Comparison of ENCODE assay signal across 11 mouse cellular contexts in the genomic region with DNA sequence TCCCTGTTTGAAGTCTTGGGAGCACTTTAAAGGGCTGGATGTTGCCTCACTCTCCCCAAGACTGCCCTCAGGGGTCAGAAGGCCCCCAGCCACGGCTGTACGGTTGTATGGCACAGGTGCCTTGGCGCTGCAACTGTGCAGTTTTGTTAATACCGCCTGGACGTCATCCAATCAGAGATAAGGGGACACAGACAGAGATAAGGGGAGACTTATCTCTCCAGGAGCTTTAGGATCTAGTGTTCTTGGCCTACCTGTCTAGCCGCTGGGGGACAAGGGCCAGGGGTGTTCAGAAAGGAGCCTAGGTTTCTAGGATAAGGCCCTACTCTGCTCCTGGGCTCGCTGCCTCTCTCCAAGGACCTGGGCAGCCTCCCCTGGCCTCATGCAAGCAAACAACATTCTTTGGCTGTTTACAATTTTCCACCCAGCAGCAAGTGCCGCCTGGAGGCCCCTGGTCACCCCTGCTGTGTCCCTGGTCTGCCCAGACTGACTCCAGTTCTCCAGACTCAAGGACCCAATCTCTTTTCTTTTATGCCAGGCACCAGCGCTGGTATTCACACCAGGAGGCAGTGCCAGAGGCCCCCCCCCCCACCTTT. TPM values are rescaled to one million over a fixed set of nuclear protein-coding genes. Genes with fewer than 3 reads are reported as not detected.
A peak's percentile ranks its signal among the peaks of the same experiment; 100 is the strongest.
DNase-seq lines count a peak whose midpoint lies in the region; ATAC-seq and TF ChIP-seq lines count a peak whose summit lies in the region.
"Had no signal": no experiment of that assay in that cellular context is flagged by ENCODE, and none has a peak within 500 bp of the region (broad histone marks: within the 10 kb centered on the region; RNA-seq: fewer than 3 reads in every experiment).

No protein-coding gene starts in this region.

- DNase-seq in forebrain, embryonic 10.5 days (ENCODE audit: extremely low spot score, low spot score) = no peak
- DNase-seq in forebrain, embryonic 14.5 days (ENCODE audit: low spot score) = no peak
- DNase-seq in kidney, postnatal 4 days = no peak
- DNase-seq in hindbrain, postnatal 0 days (ENCODE audit: low spot score) = no peak
- DNase-seq in frontal cortex, postnatal 14 days (ENCODE audit: low spot score in 2 of 2) = no peak
- DNase-seq: adrenal gland, postnatal 10 days; cerebellum, adult 2 months; gastrocnemius, postnatal 25 days had no signal

- no peaks in the 10 kb centered on the region; the same call in 1 of the 2 replicates for H3K36me3 ChIP-seq in forebrain, embryonic 10.5 days (replicated peaks)
- H3K36me3 ChIP-seq in forebrain, embryonic 14.5 days (ENCODE audit: control insufficient read depth, insufficient read depth, low read length) = no peaks in the 10 kb centered on the region
- H3K36me3 ChIP-seq in kidney, embryonic 14.5 days (ENCODE audit: control insufficient read depth, insufficient read depth, low read length) = no peaks in the 10 kb centered on the region
- H3K36me3 ChIP-seq in hindbrain, postnatal 0 days (ENCODE audit: insufficient read depth, low read length) = no peaks in the 10 kb centered on the region
- H3K36me3 ChIP-seq in limb, embryonic 15.5 days = no peaks in the 10 kb centered on the region
- H3K36me3 ChIP-seq in midbrain, embryonic 16.5 days (ENCODE audit: control insufficient read depth, insufficient read depth, low read length) = no peaks in the 10 kb centered on the region

- H3K4me2 ChIP-seq in forebrain, embryonic 14.5 days (ENCODE audit: low read length) = no peak overlapping the region
- H3K4me2 ChIP-seq in kidney, embryonic 14.5 days (replicated peaks; ENCODE audit: low read depth, low read length) = no peak overlapping the region; the same call in 1 of the 2 replicates
- no peak overlapping the region for H3K4me2 ChIP-seq in hindbrain, postnatal 0 days (ENCODE audit: low read depth, low read length)
- H3K4me2 ChIP-seq in limb, embryonic 15.5 days = peak overlapping the region; percentile 37; the same call in 1 of the 2 replicates
- H3K4me2 ChIP-seq in midbrain, embryonic 16.5 days (ENCODE audit: low read length) = no peak overlapping the region

- peak overlapping the region; percentile 96 for H3K27ac ChIP-seq in forebrain, embryonic 10.5 days
- no peak overlapping the region for H3K27ac ChIP-seq in forebrain, embryonic 14.5 days (ENCODE audit: low read depth, low read length)
- H3K27ac ChIP-seq in kidney, embryonic 14.5 days (ENCODE audit: low read depth, low read length) = 0 out of 2 replicates have a peak overlapping the region, but pooled peaks have one; percentile 24
- peak overlapping the region; percentile 11; the same call in 1 of the 2 replicates for H3K27ac ChIP-seq in hindbrain, postnatal 0 days
- peak overlapping the region; percentile 54 for H3K27ac ChIP-seq in limb, embryonic 15.5 days
- no peak overlapping the region for H3K27ac ChIP-seq in midbrain, embryonic 16.5 days (ENCODE audit: low read length)

- H3K4me3 ChIP-seq in forebrain, embryonic 10.5 days = no peak overlapping the region
- H3K4me3 ChIP-seq in forebrain, embryonic 14.5 days (ENCODE audit: low read depth, low read length) = no peak overlapping the region
- H3K4me3 ChIP-seq in kidney, embryonic 14.5 days (ENCODE audit: low read length) = no peak overlapping the region
- H3K4me3 ChIP-seq in hindbrain, postnatal 0 days (ENCODE audit: low read length) = no peak overlapping the region
- no peak overlapping the region for H3K4me3 ChIP-seq in limb, embryonic 15.5 days
- no peak overlapping the region for H3K4me3 ChIP-seq in midbrain, embryonic 16.5 days (ENCODE audit: low read depth, low read length)

- WGBS in forebrain, embryonic 10.5 days = 64% methylated on average over 9 of the region's 9 CpGs
- 56% methylated on average over 9 of the region's 9 CpGs for WGBS in forebrain, embryonic 14.5 days
- 62% methylated on average over 9 of the region's 9 CpGs for WGBS in kidney, embryonic 14.5 days
- WGBS in hindbrain, postnatal 0 days = 57% methylated on average over 9 of the region's 9 CpGs
- WGBS in limb, embryonic 15.5 days = 55% methylated on average over 9 of the region's 9 CpGs
- WGBS in midbrain, embryonic 16.5 days = 54% methylated on average over 9 of the region's 9 CpGs

- H3K27me3 ChIP-seq in forebrain, embryonic 10.5 days (ENCODE audit: poor library complexity, severe bottlenecking) = peaks cover 35% of the 10 kb centered on the region
- H3K27me3 ChIP-seq in forebrain, embryonic 14.5 days (replicated peaks; ENCODE audit: control insufficient read depth, insufficient read depth, low read length) = no peaks in the 10 kb centered on the region
- no peaks in the 10 kb centered on the region for H3K27me3 ChIP-seq in kidney, embryonic 14.5 days (ENCODE audit: control insufficient read depth, insufficient read depth, low read length)
- no peaks in the 10 kb centered on the region for H3K27me3 ChIP-seq in hindbrain, postnatal 0 days (ENCODE audit: insufficient read depth, low read length)
- H3K27me3 ChIP-seq in limb, embryonic 15.5 days = no peaks in the 10 kb centered on the region
- no peaks in the 10 kb centered on the region for H3K27me3 ChIP-seq in midbrain, embryonic 16.5 days (ENCODE audit: control insufficient read depth, insufficient read depth, low read depth, low read length)

- no peaks in the 10 kb centered on the region for H3K9me3 ChIP-seq in forebrain, embryonic 10.5 days
- H3K9me3 ChIP-seq in forebrain, embryonic 14.5 days (replicated peaks; ENCODE audit: control insufficient read depth, low read length) = no peaks in the 10 kb centered on the region
- H3K9me3 ChIP-seq in kidney, embryonic 14.5 days (ENCODE audit: control insufficient read depth, low read length) = no peaks in the 10 kb centered on the region
- H3K9me3 ChIP-seq in hindbrain, postnatal 0 days (ENCODE audit: low read length) = no peaks in the 10 kb centered on the region
- H3K9me3 ChIP-seq in limb, embryonic 15.5 days = no peaks in the 10 kb centered on the region
- H3K9me3 ChIP-seq in midbrain, embryonic 16.5 days (replicated peaks; ENCODE audit: control insufficient read depth, low read length, poor library complexity, severe bottlenecking) = no peaks in the 10 kb centered on the region

- no peak for TF ChIP-seq CTCF in hindbrain, postnatal 0 days (IDR thresholded peaks at IDR 0.05; ENCODE audit: low read depth)

- H3K4me1 ChIP-seq in forebrain, embryonic 10.5 days = peaks cover 99% of the 10 kb centered on the region
- peaks cover 17% of the 10 kb centered on the region for H3K4me1 ChIP-seq in forebrain, embryonic 14.5 days (ENCODE audit: control insufficient read depth, insufficient read depth, low read length)
- H3K4me1 ChIP-seq in kidney, embryonic 14.5 days (ENCODE audit: control insufficient read depth, insufficient read depth, low read length) = peaks cover 66% of the 10 kb centered on the region
- peaks cover 21% of the 10 kb centered on the region for H3K4me1 ChIP-seq in hindbrain, postnatal 0 days (ENCODE audit: insufficient read depth, low read length)
- H3K4me1 ChIP-seq in limb, embryonic 15.5 days = peaks cover 90% of the 10 kb centered on the region
- H3K4me1 ChIP-seq in midbrain, embryonic 16.5 days (ENCODE audit: control insufficient read depth, insufficient read depth, low read length) = peaks cover 13% of the 10 kb centered on the region

- ATAC-seq in forebrain, embryonic 14.5 days = no peak
- no peak for ATAC-seq in kidney, embryonic 14.5 days (ENCODE audit: low FRiP score, low TSS enrichment)
- ATAC-seq in hindbrain, postnatal 0 days = no peak
- ATAC-seq in limb, embryonic 15.5 days (ENCODE audit: insufficient number of reproducible peaks, low FRiP score, low TSS enrichment, low read depth) = no peak
- ATAC-seq in midbrain, embryonic 16.5 days = no peak

- H3K9ac ChIP-seq in forebrain, embryonic 14.5 days (ENCODE audit: low read length) = no peak overlapping the region
- 0 out of 2 replicates have a peak overlapping the region, but pooled peaks have one; percentile 18 for H3K9ac ChIP-seq in kidney, embryonic 14.5 days (ENCODE audit: low read depth, low read length)
- 0 out of 2 replicates have a peak overlapping the region, but pooled peaks have one; percentile 21 for H3K9ac ChIP-seq in hindbrain, postnatal 0 days (replicated peaks; ENCODE audit: low read length)
- H3K9ac ChIP-seq in limb, embryonic 15.5 days = no peak overlapping the region
- no peak overlapping the region for H3K9ac ChIP-seq in midbrain, embryonic 16.5 days (ENCODE audit: low read depth, low read length)

RNA-seq across cellular contexts. Expression of a gene that starts 1.3 kb away (rescaled TPM):
- polyA plus RNA-seq in forebrain, embryonic 10.5 days (2016; fragmentation: Nextera tagmentation; extraction: Ambion mirVana) = 1.4 and 2.0 TPM in 2 replicates
- polyA plus RNA-seq in forebrain, embryonic 14.5 days (2014; fragmentation: Nextera tagmentation; extraction: Ambion mirVana) = 0.85 and 1.3 TPM in 2 replicates
- 6.4 and 9.5 TPM in 2 replicates for polyA plus RNA-seq in kidney, embryonic 14.5 days (2014; fragmentation: Nextera tagmentation; extraction: Ambion mirVana)
- 11.2 and 14.6 TPM in 2 replicates for total RNA-seq in hindbrain, postnatal 0 days (2014; rRNA removed)
- polyA plus RNA-seq in hindbrain, postnatal 0 days (2015; fragmentation: Nextera tagmentation; extraction: Ambion mirVana) = 8.3 and 9.0 TPM in 2 replicates
- 13.6 and 23.6 TPM in 2 replicates for polyA plus RNA-seq in limb, embryonic 15.5 days (2015; fragmentation: Nextera tagmentation; extraction: Ambion mirVana)
- 3.7 and 3.9 TPM in 2 replicates for polyA plus RNA-seq in midbrain, embryonic 16.5 days (2015; fragmentation: Nextera tagmentation; extraction: Ambion mirVana)

RNA-seq across cellular contexts. Expression of a gene that starts 20.3 kb away (rescaled TPM):
- polyA plus RNA-seq in forebrain, embryonic 10.5 days (2016; fragmentation: Nextera tagmentation; extraction: Ambion mirVana) = 58.6 and 66.8 TPM in 2 replicates
- polyA plus RNA-seq in forebrain, embryonic 14.5 days (2014; fragmentation: Nextera tagmentation; extraction: Ambion mirVana) = 18.7 and 19.1 TPM in 2 replicates
- 59.1 and 61.4 TPM in 2 replicates for polyA plus RNA-seq in kidney, embryonic 14.5 days (2014; fragmentation: Nextera tagmentation; extraction: Ambion mirVana)
- total RNA-seq in hindbrain, postnatal 0 days (2014; rRNA removed) = 7.6 and 10.9 TPM in 2 replicates
- 9.0 and 9.3 TPM in 2 replicates for polyA plus RNA-seq in hindbrain, postnatal 0 days (2015; fragmentation: Nextera tagmentation; extraction: Ambion mirVana)
- 45.9 and 58.8 TPM in 2 replicates for polyA plus RNA-seq in limb, embryonic 15.5 days (2015; fragmentation: Nextera tagmentation; extraction: Ambion mirVana)
- polyA plus RNA-seq in midbrain, embryonic 16.5 days (2015; fragmentation: Nextera tagmentation; extraction: Ambion mirVana) = 14.6 and 15.4 TPM in 2 replicates

RNA-seq across cellular contexts. Expression of a gene that starts 27.1 kb away (rescaled TPM):
- polyA plus RNA-seq in forebrain, embryonic 10.5 days (2016; fragmentation: Nextera tagmentation; extraction: Ambion mirVana) = 0.42 and 0.47 TPM in 2 replicates
- polyA plus RNA-seq in forebrain, embryonic 14.5 days (2014; fragmentation: Nextera tagmentation; extraction: Ambion mirVana) = 0.66 and 1.0 TPM in 2 replicates
- 0.84 and 1.5 TPM in 2 replicates for polyA plus RNA-seq in kidney, embryonic 14.5 days (2014; fragmentation: Nextera tagmentation; extraction: Ambion mirVana)
- total RNA-seq in hindbrain, postnatal 0 days (2014; rRNA removed) = 3.3 and 4.9 TPM in 2 replicates
- polyA plus RNA-seq in hindbrain, postnatal 0 days (2015; fragmentation: Nextera tagmentation; extraction: Ambion mirVana) = 1.7 and 1.9 TPM in 2 replicates
- polyA plus RNA-seq in limb, embryonic 15.5 days (2015; fragmentation: Nextera tagmentation; extraction: Ambion mirVana) = 1.6 and 1.8 TPM in 2 replicates
- 2.0 and 2.4 TPM in 2 replicates for polyA plus RNA-seq in midbrain, embryonic 16.5 days (2015; fragmentation: Nextera tagmentation; extraction: Ambion mirVana)

RNA-seq across cellular contexts. Expression of a gene that starts 27.4 kb away (rescaled TPM):
- polyA plus RNA-seq in forebrain, embryonic 10.5 days (2016; fragmentation: Nextera tagmentation; extraction: Ambion mirVana) = 526 and 533 TPM in 2 replicates
- polyA plus RNA-seq in forebrain, embryonic 14.5 days (2014; fragmentation: Nextera tagmentation; extraction: Ambion mirVana) = 371 and 423 TPM in 2 replicates
- 386 and 445 TPM in 2 replicates for polyA plus RNA-seq in kidney, embryonic 14.5 days (2014; fragmentation: Nextera tagmentation; extraction: Ambion mirVana)
- total RNA-seq in hindbrain, postnatal 0 days (2014; rRNA removed) = 334 and 369 TPM in 2 replicates
- polyA plus RNA-seq in hindbrain, postnatal 0 days (2015; fragmentation: Nextera tagmentation; extraction: Ambion mirVana) = 275 and 287 TPM in 2 replicates
- polyA plus RNA-seq in limb, embryonic 15.5 days (2015; fragmentation: Nextera tagmentation; extraction: Ambion mirVana) = 385 and 394 TPM in 2 replicates
- polyA plus RNA-seq in midbrain, embryonic 16.5 days (2015; fragmentation: Nextera tagmentation; extraction: Ambion mirVana) = 278 and 281 TPM in 2 replicates

RNA-seq across cellular contexts. Expression of a gene that starts 29.1 kb away (rescaled TPM):
- 13.9 and 17.9 TPM in 2 replicates for polyA plus RNA-seq in forebrain, embryonic 10.5 days (2016; fragmentation: Nextera tagmentation; extraction: Ambion mirVana)
- polyA plus RNA-seq in forebrain, embryonic 14.5 days (2014; fragmentation: Nextera tagmentation; extraction: Ambion mirVana) = 17.4 and 18.7 TPM in 2 replicates
- polyA plus RNA-seq in kidney, embryonic 14.5 days (2014; fragmentation: Nextera tagmentation; extraction: Ambion mirVana) = 16.0 and 18.4 TPM in 2 replicates
- 29.9 and 32.8 TPM in 2 replicates for total RNA-seq in hindbrain, postnatal 0 days (2014; rRNA removed)
- polyA plus RNA-seq in hindbrain, postnatal 0 days (2015; fragmentation: Nextera tagmentation; extraction: Ambion mirVana) = 17.8 and 19.4 TPM in 2 replicates
- polyA plus RNA-seq in limb, embryonic 15.5 days (2015; fragmentation: Nextera tagmentation; extraction: Ambion mirVana) = 17.6 and 21.4 TPM in 2 replicates
- polyA plus RNA-seq in midbrain, embryonic 16.5 days (2015; fragmentation: Nextera tagmentation; extraction: Ambion mirVana) = 14.9 and 18.6 TPM in 2 replicates

Comparison
In these comparisons a context has a peak if more than half of its experiments do, and no peak if none do; other contexts are left out.
1. H3K27ac ChIP-seq: peak in forebrain, embryonic 10.5 days (single experiment), kidney, embryonic 14.5 days (single experiment), hindbrain, postnatal 0 days (single experiment) and limb, embryonic 15.5 days (single experiment); none in forebrain, embryonic 14.5 days (single experiment) and midbrain, embryonic 16.5 days (single experiment).
2. H3K9ac ChIP-seq: peak in kidney, embryonic 14.5 days (single experiment) and hindbrain, postnatal 0 days (single experiment); none in forebrain, embryonic 14.5 days (single experiment), limb, embryonic 15.5 days (single experiment) and midbrain, embryonic 16.5 days (single experiment).